Mouse (Mus musculus) CH12.LX (cell line): ENCODE results near the gene Stx12. TPM values are rescaled to one million over a fixed set of nuclear protein-coding genes. Genes with fewer than 3 reads are reported as not detected.

ENCODE experiments used
- DNase-seq: peaks from one replicate; pipeline ENCODE4 v3.0.0-alpha.2; 2013; ENCODE audit errors: extremely low read depth
- H3K27ac ChIP-seq: 2 replicates; pipeline ENCODE4 v1.5.1; 2012; ENCODE audit warnings: low read depth, mild to moderate bottlenecking, control low read depth, moderate library complexity; ENCODE audit not compliant: insufficient read depth
- H3K27me3 ChIP-seq: replicated peaks from 2 replicates; pipeline ENCODE3; 2012; ENCODE audit warnings: inconsistent platforms
- H3K36me3 ChIP-seq, 2 experiments: replicated peaks in 1 of 2; 2 replicates each; pipeline versions ENCODE3 to v1.6.1; 2012; ENCODE audit warnings: inconsistent platforms in 1 of 2, low read length in 1 of 2, mild to moderate bottlenecking in 1 of 2, mixed read lengths in 1 of 2, moderate library complexity in 1 of 2; ENCODE audit not compliant: control insufficient read depth in 1 of 2, insufficient read depth in 1 of 2
- H3K4me1 ChIP-seq, 2 experiments: 2 replicates each; pipeline ENCODE4 v1.6.1; 2012; ENCODE audit warnings: inconsistent platforms in 1 of 2, moderate library complexity in 1 of 2; ENCODE audit not compliant: insufficient read depth in 2 of 2, control insufficient read depth in 1 of 2
- H3K4me2 ChIP-seq: 2 replicates; pipeline ENCODE4 v1.6.1; 2012; ENCODE audit warnings: low read depth, mild to moderate bottlenecking, control low read depth; ENCODE audit not compliant: poor library complexity, insufficient read depth, severe bottlenecking
- H3K4me3 ChIP-seq, 3 experiments: fragments of 150-350 bp in 1 of 3; sonication (generic) in 1 of 3; replicated peaks in 1 of 3; 2 replicates each; pipeline versions ENCODE3 to v1.5.1; 2011 to 2012; ENCODE audit warnings: low read depth in 2 of 3, low read length in 2 of 3, mild to moderate bottlenecking in 2 of 3, moderate library complexity in 2 of 3, control low read depth in 1 of 3, improper control_type of control experiment in 1 of 3, inconsistent platforms in 1 of 3, mixed read lengths in 1 of 3; ENCODE audit not compliant: poor library complexity in 1 of 3
- H3K79me2 ChIP-seq: replicated peaks from 2 replicates; pipeline ENCODE4 v1.6.1; 2012; ENCODE audit warnings: mild to moderate bottlenecking, moderate library complexity; ENCODE audit not compliant: control insufficient read depth, poor library complexity, insufficient read depth, severe bottlenecking; ENCODE audit errors: extremely low read depth
- H3K9ac ChIP-seq: 2 replicates; pipeline ENCODE4 v1.6.1; 2012; ENCODE audit warnings: low read depth, mild to moderate bottlenecking, control low read depth, moderate library complexity; ENCODE audit not compliant: insufficient read depth
- H3K9me3 ChIP-seq: replicated peaks from 2 replicates; pipeline ENCODE3; 2012; ENCODE audit warnings: low read length, inconsistent platforms, mixed read lengths
- BHLHE40 ChIP-seq: IDR thresholded peaks from 2 replicates; pipeline ENCODE4 v1.6.1; 2011; ENCODE audit warnings: mild to moderate bottlenecking, low read depth, low read length, improper control_type of control experiment
- CHD2 ChIP-seq: IDR thresholded peaks from 2 replicates; pipeline ENCODE4 v1.6.1; 2011; ENCODE audit warnings: low read length, improper control_type of control experiment
- ELF1 ChIP-seq: IDR thresholded peaks from 2 replicates; pipeline ENCODE4 v1.6.1; 2014; ENCODE audit warnings: low read depth, mild to moderate bottlenecking, inconsistent platforms, low read length, improper control_type of control experiment
- EP300 ChIP-seq: IDR thresholded peaks from 2 replicates; pipeline ENCODE4 v1.6.1; 2011; ENCODE audit warnings: low read length, improper control_type of control experiment
- ETS1 ChIP-seq: conservative IDR thresholded peaks from 2 replicates; pipeline ENCODE4 v1.6.1; 2012; ENCODE audit warnings: low read depth, mild to moderate bottlenecking, inconsistent platforms, low read length, improper control_type of control experiment, moderate library complexity
- GABPA ChIP-seq: IDR thresholded peaks from 2 replicates; pipeline ENCODE4 v1.6.1; 2012; ENCODE audit warnings: low read depth, low read length, improper control_type of control experiment, inconsistent platforms; ENCODE audit not compliant: insufficient replicate concordance
- IRF4 ChIP-seq: IDR thresholded peaks from 2 replicates; pipeline ENCODE4 v1.6.1; 2014; ENCODE audit warnings: low read depth, mild to moderate bottlenecking, inconsistent platforms, low read length, improper control_type of control experiment
- JUN ChIP-seq: IDR thresholded peaks from 2 replicates; pipeline ENCODE4 v1.6.1; 2011; ENCODE audit warnings: low read depth, mild to moderate bottlenecking, low read length, improper control_type of control experiment, moderate library complexity; ENCODE audit not compliant: insufficient read depth
- KAT2A ChIP-seq: IDR thresholded peaks from 2 replicates; pipeline ENCODE4 v1.6.1; 2012; ENCODE audit warnings: low read length, improper control_type of control experiment, inconsistent platforms; ENCODE audit not compliant: insufficient replicate concordance
- MAX ChIP-seq: IDR thresholded peaks from 2 replicates; pipeline ENCODE4 v1.6.1; 2011; ENCODE audit warnings: low read length, improper control_type of control experiment
- MAZ ChIP-seq: IDR thresholded peaks from 2 replicates; pipeline ENCODE4 v1.6.1; 2012; ENCODE audit warnings: low read depth, mild to moderate bottlenecking, inconsistent platforms, low read length, improper control_type of control experiment, moderate library complexity
- MEF2A ChIP-seq: IDR thresholded peaks from 2 replicates; pipeline ENCODE4 v1.6.1; 2014; ENCODE audit warnings: low read depth, mild to moderate bottlenecking, inconsistent platforms, low read length, improper control_type of control experiment, borderline replicate concordance
- MXI1 ChIP-seq: IDR thresholded peaks from 2 replicates; pipeline ENCODE4 v1.6.1; 2011; ENCODE audit warnings: mild to moderate bottlenecking, low read depth, low read length, improper control_type of control experiment
- MYC ChIP-seq: IDR thresholded peaks from 2 replicates; pipeline ENCODE4 v1.6.1; 2011; ENCODE audit warnings: low read depth, mild to moderate bottlenecking, improper control_type of control experiment, low read length
- NRF1 ChIP-seq: IDR thresholded peaks from 2 replicates; pipeline ENCODE4 v1.6.1; 2014; ENCODE audit warnings: low read depth, mild to moderate bottlenecking, inconsistent platforms, low read length, improper control_type of control experiment, moderate library complexity
- POLR2A ChIP-seq: IDR thresholded peaks from 2 replicates; pipeline ENCODE4 v1.6.1; 2011; ENCODE audit warnings: low read depth, mild to moderate bottlenecking, improper control_type of control experiment, low read length
- POLR2AphosphoS2 ChIP-seq: IDR thresholded peaks from 2 replicates; pipeline ENCODE4 v1.6.1; 2011; ENCODE audit warnings: low read depth, low read length, improper control_type of control experiment
- RCOR1 ChIP-seq: conservative IDR thresholded peaks from 2 replicates; pipeline ENCODE4 v1.6.1; 2012; ENCODE audit warnings: low read depth, mild to moderate bottlenecking, inconsistent platforms, low read length, improper control_type of control experiment
- SIN3A ChIP-seq: IDR thresholded peaks from 2 replicates; pipeline ENCODE4 v1.6.1; 2012; ENCODE audit warnings: low read length, improper control_type of control experiment, inconsistent platforms
- SMC3 ChIP-seq: IDR thresholded peaks from 2 replicates; pipeline ENCODE4 v1.6.1; 2011; ENCODE audit warnings: low read depth, low read length, improper control_type of control experiment
- TBP ChIP-seq: conservative IDR thresholded peaks from 2 replicates; pipeline ENCODE4 v1.6.1; 2011; ENCODE audit warnings: low read depth, low read length, improper control_type of control experiment
- TCF12 ChIP-seq: IDR thresholded peaks from 2 replicates; pipeline ENCODE4 v1.6.1; 2014; ENCODE audit warnings: low read depth, mild to moderate bottlenecking, inconsistent platforms, low read length, improper control_type of control experiment
- UBTF ChIP-seq: IDR thresholded peaks from 2 replicates; pipeline ENCODE4 v1.6.1; 2012; ENCODE audit warnings: low read depth, mild to moderate bottlenecking, inconsistent platforms, low read length, improper control_type of control experiment, moderate library complexity
- USF2 ChIP-seq: conservative IDR thresholded peaks from 2 replicates; pipeline ENCODE4 v1.6.1; 2011; ENCODE audit warnings: low read depth, low read length, improper control_type of control experiment
- ZMIZ1 ChIP-seq: IDR thresholded peaks from 2 replicates; pipeline ENCODE4 v1.6.1; 2012; ENCODE audit warnings: low read depth, mild to moderate bottlenecking, inconsistent platforms, low read length, improper control_type of control experiment
- ZNF384 ChIP-seq: IDR thresholded peaks from 2 replicates; pipeline ENCODE4 v1.6.1; 2012; ENCODE audit warnings: low read depth, low read length, improper control_type of control experiment, inconsistent platforms
- dilution Hi-C: fragments of 300-500 bp; cut with MboI; formaldehyde crosslinking; loops from 2 replicates; pipeline ENCODE4 v1.14.3; 2020; ENCODE audit warnings: low sequenced_read_pairs; ENCODE audit not compliant: extremely low pct_unique_long_range_greater_than_20kb, extremely low pct_ligation_motif_present
- in situ Hi-C: fragments of 300-500 bp; cut with MboI; formaldehyde crosslinking; loops from 3 replicates; pipeline ENCODE4 v1.14.3; 2019; ENCODE audit warnings: low sequenced_read_pairs, low pct_ligation_motif_present, low pct_unique_long_range_greater_than_20kb, mixed read lengths
- polyA plus RNA-seq: library from polyadenylated mRNA; unstranded; fragments of >175 nt; gene quantifications from 2 replicates; pipeline ENCODE4 v1.2.1, GENCODE M21; 2012; ENCODE audit warnings: low read depth; ENCODE audit not compliant: insufficient read length
- total RNA-seq, 2 experiments: library from RNA; depleted of rRNA; stranded (reverse); fragments of 300-350 nt in 1 of 2; fragments of >200 nt in 1 of 2; gene quantifications; 2 replicates each; pipeline ENCODE4 v1.2.3; 2012 to 2014

Stx12 gene
- total and polyA plus RNA-seq, 3 experiments: 14.5 to 17.3 (median 15.7) TPM

DNA sequence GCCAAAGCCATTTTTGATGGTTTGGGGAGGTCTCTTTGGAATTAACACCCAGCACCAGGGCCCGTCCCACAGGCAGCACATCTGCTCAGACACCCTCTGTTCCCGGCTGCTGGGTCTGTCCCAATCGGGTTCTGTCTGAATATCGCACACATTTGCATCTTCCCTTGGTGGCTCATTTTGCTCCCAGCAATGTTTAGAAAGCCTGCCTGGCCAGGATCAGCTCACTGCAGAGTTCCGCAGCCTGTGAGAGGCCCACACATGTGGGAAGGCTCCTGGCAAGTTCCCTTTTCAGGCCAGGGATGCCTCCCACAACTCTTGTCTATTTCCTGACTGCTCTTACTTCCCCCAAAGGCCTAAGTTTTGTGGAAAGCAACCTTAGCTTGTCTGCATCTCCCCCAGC is 74.7 kb downstream of the Stx12 start:
- in situ Hi-C loops: no loop called here

GRCm38 (mm10) chr4:132807771-132808641 is 76.3 kb downstream of the Stx12 start:
- H3K4me1 ChIP-seq: peaks cover 16 to 53% of the 10 kb centered on the region in 2 experiments
- peaks cover 15% of the 10 kb centered on the region for H3K9me3 ChIP-seq
- in situ Hi-C loops: no loop called here
- H3K27me3 ChIP-seq: no peaks in the 10 kb centered on the region
- peak overlapping the region; percentile 96 for H3K27ac ChIP-seq
- peak; percentile 91 for DNase-seq
- H3K4me3 ChIP-seq: peak overlapping the region in 1 of 3 experiments; percentile 22
- 0 out of 2 replicates have a peak, but pooled peaks have one; percentile 61 for TF ChIP-seq RCOR1
- peak; percentile 82 for TF ChIP-seq EP300
- TF ChIP-seq POLR2A: 0 out of 2 replicates have a peak, but pooled peaks have one; percentile 43
- 0 out of 2 replicates have a peak, but pooled peaks have one; percentile 12 for TF ChIP-seq TBP
- TF ChIP-seq ELF1: peak; percentile 36; the same call in 1 of the 2 replicates
- no peak for TF ChIP-seq GABPA
- TF ChIP-seq JUN: no peak; the same call in 1 of the 2 replicates
- peak; percentile 79 for TF ChIP-seq NRF1
- 0 out of 2 replicates have a peak, but pooled peaks have one; percentile 17 for TF ChIP-seq MYC
- peak; percentile 64; the same call in 1 of the 2 replicates for TF ChIP-seq MEF2A
- TF ChIP-seq ZNF384: peak; percentile 99
- TF ChIP-seq KAT2A: 0 out of 2 replicates have a peak, but pooled peaks have one; percentile 30
- peak; percentile 69 for TF ChIP-seq ETS1
- TF ChIP-seq USF2: no peak
- TF ChIP-seq BHLHE40: peak; percentile 28; the same call in 1 of the 2 replicates
- TF ChIP-seq POLR2AphosphoS2: no peak
- TF ChIP-seq SMC3: no peak
- TF ChIP-seq IRF4: peak; percentile 64; the same call in 1 of the 2 replicates
- peak; percentile 63; the same call in 1 of the 2 replicates for TF ChIP-seq MXI1
- peak; percentile 82 for TF ChIP-seq MAX
- TF ChIP-seq MAZ: peak; percentile 39; the same call in 1 of the 2 replicates
- TF ChIP-seq TCF12: peak; percentile 53
- TF ChIP-seq CHD2: peak; percentile 82; the same call in 1 of the 2 replicates
- 0 out of 2 replicates have a peak, but pooled peaks have one; percentile 45 for TF ChIP-seq ZMIZ1
- TF ChIP-seq, all 38 proteins: peak for 19
- Histone ChIP-seq H3K4me2 (peak overlapping the region; percentile 89), H3K36me3 (no peaks in the 10 kb centered on the region), H3K79me2 (no peaks in the 10 kb centered on the region), H3K9ac (peak overlapping the region; percentile 55; the same call in 1 of the 2 replicates)
- dilution Hi-C loops: no loop called here

More for the DNA sequence above, 74.7 kb downstream of the Stx12 start:
- Histone ChIP-seq H3K4me3 (no peak overlapping the region), H3K4me1 (peaks cover 16 to 44% of the 10 kb centered on the region in 2 experiments), H3K27me3 (no peaks in the 10 kb centered on the region), H3K9me3 (peaks cover 15% of the 10 kb centered on the region), H3K27ac (no peak overlapping the region), H3K79me2 (no peaks in the 10 kb centered on the region), H3K36me3 (no peaks in the 10 kb centered on the region), H3K9ac (no peak overlapping the region), H3K4me2 (no peak overlapping the region)
- TF ChIP-seq ETS1 (0 out of 2 replicates have a peak, but pooled peaks have one; percentile 19), SIN3A (peak; percentile 13; the same call in 1 of the 2 replicates), UBTF (no peak), USF2 (no peak), TBP (no peak), IRF4 (0 out of 2 replicates have a peak, but pooled peaks have one; percentile 5), KAT2A (no peak), MEF2A (no peak; the same call in 1 of the 2 replicates)
- dilution Hi-C loops: no loop called here
- peak; percentile 74 for DNase-seq
